ENCODE assay signal across 10 mouse cellular contexts in the genomic region with DNA sequence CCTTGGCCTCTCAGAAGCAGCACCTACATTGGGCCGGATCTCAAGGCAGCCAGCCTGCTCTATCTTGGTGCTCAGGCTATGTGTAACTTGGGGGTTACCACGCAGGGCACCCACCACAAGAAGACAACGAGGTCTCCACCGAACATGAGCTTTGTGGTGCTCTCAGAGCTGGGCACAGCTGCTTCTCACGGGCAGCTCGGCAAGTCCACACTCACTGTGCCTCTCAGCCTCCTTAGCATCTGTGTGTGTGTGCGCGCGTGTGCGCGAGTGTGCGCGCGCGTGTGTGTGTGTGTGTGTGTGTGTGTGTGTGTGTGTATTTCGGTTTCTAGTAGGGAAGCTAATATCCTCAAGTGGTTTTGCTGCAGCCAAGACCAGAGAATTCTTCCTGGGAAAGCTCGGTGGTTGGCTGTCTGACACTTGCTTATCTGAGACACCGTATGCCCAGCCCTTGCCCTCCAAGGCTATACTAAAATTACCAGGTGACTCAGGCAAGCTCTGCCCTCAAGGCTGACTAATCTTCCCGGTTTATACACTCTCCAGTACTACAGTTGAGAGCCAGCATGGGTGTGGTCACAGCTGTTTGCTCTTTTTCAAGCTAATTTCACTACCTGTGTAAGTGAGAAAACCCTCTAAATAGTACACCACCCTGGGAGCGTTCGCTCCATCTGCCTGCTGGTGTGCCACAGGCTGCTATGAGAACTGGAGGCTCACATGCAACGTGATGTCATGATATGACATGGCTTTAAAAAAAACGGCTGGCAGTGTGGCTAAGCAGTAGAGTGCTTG. TPM values are rescaled to one million over a fixed set of nuclear protein-coding genes. Genes with fewer than 3 reads are reported as not detected.
A peak's percentile ranks its signal among the peaks of the same experiment; 100 is the strongest.
DNase-seq lines count a peak whose midpoint lies in the region; ATAC-seq and TF ChIP-seq lines count a peak whose summit lies in the region.
"Had no signal": no experiment of that assay in that cellular context is flagged by ENCODE, and none has a peak within 500 bp of the region (broad histone marks: within the 10 kb centered on the region; RNA-seq: fewer than 3 reads in every experiment).

No protein-coding gene starts in this region.

- H3K4me3 ChIP-seq in forebrain, postnatal 0 days (ENCODE audit: low read depth, low read length) = no peak overlapping the region
- H3K4me3 ChIP-seq in forebrain, embryonic 10.5 days = no peak overlapping the region
- H3K4me3 ChIP-seq in MEL (ENCODE audit: control insufficient read depth in 1 of 2, insufficient read depth in 1 of 2, low read depth in 2 of 2, low read length in 2 of 2) = no peak overlapping the region
- H3K4me3 ChIP-seq in heart, embryonic 15.5 days = no peak overlapping the region
- H3K4me3 ChIP-seq: embryonic facial prominence, embryonic 13.5 days had no signal

- TF ChIP-seq POLR2A in MEL (IDR thresholded peaks at IDR 0.05; ENCODE audit: control insufficient read depth in 1 of 2, insufficient read depth in 1 of 2, low read depth in 1 of 2, low read length in 2 of 2, poor library complexity in 1 of 2) = no peak

- H3K79me2 ChIP-seq in MEL (ENCODE audit: control insufficient read depth, insufficient read depth, low read length, poor library complexity) = no peaks in the 10 kb centered on the region; the same call in 1 of the 2 replicates

- H3K9ac ChIP-seq in forebrain, postnatal 0 days = no peak overlapping the region
- no peak overlapping the region for H3K9ac ChIP-seq in MEL (ENCODE audit: control insufficient read depth, low read depth, low read length, poor library complexity, severe bottlenecking)
- no peak overlapping the region for H3K9ac ChIP-seq in heart, embryonic 15.5 days
- H3K9ac ChIP-seq: embryonic facial prominence, embryonic 13.5 days had no signal

- ATAC-seq in forebrain, postnatal 0 days = peak; percentile 29; the same call in 1 of the 2 replicates
- peak; percentile 63; the same call in 1 of the 2 replicates for ATAC-seq in heart, embryonic 15.5 days (replicated peaks; ENCODE audit: insufficient number of reproducible peaks, insufficient read depth, low FRiP score, low read depth)

- no peak for DNase-seq in forebrain, postnatal 0 days
- DNase-seq in forebrain, embryonic 10.5 days (ENCODE audit: extremely low spot score, low spot score) = no peak
- peak; percentile 16 for DNase-seq in MEL (ENCODE audit: low read depth, low spot score)
- peak; percentile 84 for DNase-seq in lung, postnatal 36 days
- no peak for DNase-seq in spleen, adult 18-20 months
- DNase-seq in kidney, postnatal 14 days = no peak
- DNase-seq in layer of hippocampus, postnatal 36 days = no peak
- DNase-seq: thymus, postnatal 4 days had no signal

- no peaks in the 10 kb centered on the region for H3K27me3 ChIP-seq in forebrain, postnatal 0 days (ENCODE audit: insufficient read depth, low read length)
- H3K27me3 ChIP-seq in forebrain, embryonic 10.5 days (ENCODE audit: poor library complexity, severe bottlenecking) = peaks cover 3% of the 10 kb centered on the region; the same call in 1 of the 2 replicates
- no peaks in the 10 kb centered on the region for H3K27me3 ChIP-seq in MEL (ENCODE audit: control insufficient read depth in 1 of 2, insufficient read depth in 2 of 2, low read length in 2 of 2)
- H3K27me3 ChIP-seq in heart, embryonic 15.5 days = no peaks in the 10 kb centered on the region
- H3K27me3 ChIP-seq: embryonic facial prominence, embryonic 13.5 days had no signal

- H3K27ac ChIP-seq in forebrain, postnatal 0 days (ENCODE audit: low read depth, low read length) = no peak overlapping the region
- no peak overlapping the region for H3K27ac ChIP-seq in forebrain, embryonic 10.5 days
- H3K27ac ChIP-seq in MEL (ENCODE audit: control insufficient read depth, low read depth, low read length) = no peak overlapping the region
- peak overlapping the region; percentile 39 for H3K27ac ChIP-seq in heart, embryonic 15.5 days
- H3K27ac ChIP-seq: embryonic facial prominence, embryonic 13.5 days had no signal

- no peak for TF ChIP-seq EP300 in MEL (IDR thresholded peaks at IDR 0.05; ENCODE audit: low read depth in 1 of 2, low read length in 2 of 2)

- no peaks in the 10 kb centered on the region for H3K9me3 ChIP-seq in forebrain, postnatal 0 days (ENCODE audit: low read length)
- H3K9me3 ChIP-seq in forebrain, embryonic 10.5 days = no peaks in the 10 kb centered on the region
- no peaks in the 10 kb centered on the region for H3K9me3 ChIP-seq in MEL (replicated peaks; ENCODE audit: insufficient read depth, low read length)
- no peaks in the 10 kb centered on the region for H3K9me3 ChIP-seq in heart, embryonic 15.5 days (replicated peaks)
- H3K9me3 ChIP-seq: embryonic facial prominence, embryonic 13.5 days had no signal

- no peaks in the 10 kb centered on the region for H3K36me3 ChIP-seq in forebrain, postnatal 0 days (ENCODE audit: insufficient read depth)
- no peaks in the 10 kb centered on the region; the same call in 1 of the 2 replicates for H3K36me3 ChIP-seq in forebrain, embryonic 10.5 days (replicated peaks)
- H3K36me3 ChIP-seq in MEL (ENCODE audit: control insufficient read depth in 1 of 2, insufficient read depth in 2 of 2, low read length in 2 of 2) = peaks cover 0 to 3% of the 10 kb centered on the region in 2 experiments; a peak in 2 of 4 replicates
- no peaks in the 10 kb centered on the region for H3K36me3 ChIP-seq in heart, embryonic 15.5 days
- H3K36me3 ChIP-seq: embryonic facial prominence, embryonic 13.5 days had no signal

- no peaks in the 10 kb centered on the region for H3K4me1 ChIP-seq in forebrain, postnatal 0 days (ENCODE audit: insufficient read depth)
- H3K4me1 ChIP-seq in forebrain, embryonic 10.5 days = peaks cover 21% of the 10 kb centered on the region
- H3K4me1 ChIP-seq in MEL (ENCODE audit: control insufficient read depth in 1 of 2, insufficient read depth in 2 of 2, low read length in 2 of 2) = peaks cover 0 to 6% of the 10 kb centered on the region in 2 experiments; a peak in 1 of 4 replicates
- H3K4me1 ChIP-seq in heart, embryonic 15.5 days (replicated peaks) = peaks cover 23% of the 10 kb centered on the region

- no peak for TF ChIP-seq CTCF in forebrain, postnatal 0 days (IDR thresholded peaks at IDR 0.05; ENCODE audit: low read depth)
- TF ChIP-seq CTCF in MEL (IDR thresholded peaks at IDR 0.05 in 2 of 3, conservative IDR thresholded peaks at IDR 0.05 in 1 of 3; ENCODE audit: control insufficient read depth in 1 of 3, insufficient read depth in 1 of 3, low read depth in 2 of 3, low read length in 3 of 3, poor library complexity in 1 of 3, severe bottlenecking in 1 of 3) = no peak

- no peak overlapping the region for H3K4me2 ChIP-seq in forebrain, postnatal 0 days (ENCODE audit: low read depth)
- peak overlapping the region; percentile 34 for H3K4me2 ChIP-seq in heart, embryonic 15.5 days
- H3K4me2 ChIP-seq: embryonic facial prominence, embryonic 13.5 days had no signal

- WGBS in forebrain, postnatal 0 days = 89% methylated on average over 23 of the region's 23 CpGs
- WGBS in forebrain, embryonic 10.5 days = 88% methylated on average over 23 of the region's 23 CpGs
- WGBS in heart, embryonic 15.5 days = 63% methylated on average over 23 of the region's 23 CpGs

- TF ChIP-seq RAD21 in MEL (IDR thresholded peaks at IDR 0.05; ENCODE audit: low read depth, low read length) = no peak

TF ChIP-seq in MEL, 35 proteins besides CTCF, POLR2A, EP300 and RAD21:
- TF ChIP-seq SIN3A (IDR thresholded peaks at IDR 0.05; ENCODE audit: low read length) (no peak), TCF12 (IDR thresholded peaks at IDR 0.05; ENCODE audit: low read depth, low read length) (no peak), ETS1 (IDR thresholded peaks at IDR 0.05; ENCODE audit: low read depth, low read length) (0 out of 2 replicates have a peak, but pooled peaks have one; percentile 20)

RNA-seq across cellular contexts. Expression of a gene that starts 6.8 kb away (rescaled TPM):
- 1.5 and 4.5 TPM in 2 replicates for total RNA-seq in forebrain, postnatal 0 days (2014; rRNA removed)
- 4.0 and 4.4 TPM in 2 replicates for polyA plus RNA-seq in forebrain, postnatal 0 days (2015; fragmentation: Nextera tagmentation; extraction: Ambion mirVana)
- polyA plus RNA-seq in forebrain, embryonic 10.5 days (2016; fragmentation: Nextera tagmentation; extraction: Ambion mirVana) = 5.4 and 6.2 TPM in 2 replicates
- 6.7 and 7.1 TPM in 2 replicates for total RNA-seq in MEL (2012; rRNA removed)
- 1 to 10 TPM in 1 of 2 experiments, not detected in 1; 9.4 TPM for polyA plus RNA-seq in MEL (2012; ENCODE audit: insufficient read depth in 1 of 2, insufficient read length in 2 of 2, low read depth in 1 of 2, low replicate concordance in 2 of 2, missing spikeins in 1 of 2)
- polyA plus RNA-seq in heart, embryonic 15.5 days (2015; fragmentation: Nextera tagmentation; extraction: Ambion mirVana) = 6.5 and 8.6 TPM in 2 replicates
- 1 to 10 TPM; 5.9 to 7.1 TPM for total RNA-seq in layer of hippocampus, postnatal 36 days (2021)

RNA-seq across cellular contexts. Expression of a gene that starts 51.6 kb away (rescaled TPM):
- 60.6 and 68.1 TPM in 2 replicates for total RNA-seq in forebrain, postnatal 0 days (2014; rRNA removed)
- polyA plus RNA-seq in forebrain, postnatal 0 days (2015; fragmentation: Nextera tagmentation; extraction: Ambion mirVana) = 21.0 and 30.4 TPM in 2 replicates
- polyA plus RNA-seq in forebrain, embryonic 10.5 days (2016; fragmentation: Nextera tagmentation; extraction: Ambion mirVana) = 16.4 and 17.5 TPM in 2 replicates
- 19.4 and 19.6 TPM in 2 replicates for total RNA-seq in MEL (2012; rRNA removed)
- 10 to 100 TPM in 1 of 2 experiments, not detected in 1; 22.0 TPM for polyA plus RNA-seq in MEL (2012; ENCODE audit: insufficient read depth in 1 of 2, insufficient read length in 2 of 2, low read depth in 1 of 2, low replicate concordance in 2 of 2, missing spikeins in 1 of 2)
- polyA plus RNA-seq in heart, embryonic 15.5 days (2015; fragmentation: Nextera tagmentation; extraction: Ambion mirVana) = 22.1 and 24.1 TPM in 2 replicates
- 10 to 100 TPM; 76.5 to 78.5 TPM for total RNA-seq in layer of hippocampus, postnatal 36 days (2021)

Comparison
In these comparisons a context has a peak if more than half of its experiments do, and no peak if none do; other contexts are left out.
1. DNase-seq: peak in MEL (single experiment) and lung, postnatal 36 days (single experiment); none in forebrain, postnatal 0 days (single experiment), forebrain, embryonic 10.5 days (single experiment), spleen, adult 18-20 months (0 of 2), kidney, postnatal 14 days (single experiment) and layer of hippocampus, postnatal 36 days (0 of 2).